Mouse (Mus musculus) liver, embryonic 13.5 days (tissue): ENCODE measurements around the gene Olfr1175-ps. TPM values are rescaled to one million over a fixed set of nuclear protein-coding genes. Genes with fewer than 3 reads are reported as not detected.

ENCODE experiments used
- ATAC-seq: fragments of 200-750 bp; cut with Nextera tagmentation; 2 replicates; pipeline ENCODE4 v1.8.0; 2017; ENCODE audit warnings: low read depth, mild to moderate bottlenecking, moderate number of reproducible peaks, moderate library complexity
- DNase-seq: peaks from one replicate; pipeline ENCODE4 v3.0.0; 2022
- H3K27ac ChIP-seq: fragments of 300-500 bp; sonication (generic); 2 replicates; pipeline ENCODE4 v1.5.1; 2015; ENCODE audit warnings: moderate library complexity, mild to moderate bottlenecking, inconsistent platforms
- H3K27me3 ChIP-seq: fragments of 300-500 bp; sonication (generic); 2 replicates; pipeline ENCODE4 v1.6.1; 2015; ENCODE audit warnings: mild to moderate bottlenecking, inconsistent platforms
- H3K36me3 ChIP-seq: fragments of 300-500 bp; sonication (generic); 2 replicates; pipeline ENCODE4 v1.6.1; 2015; ENCODE audit warnings: mild to moderate bottlenecking, inconsistent platforms
- H3K4me1 ChIP-seq: fragments of 300-500 bp; sonication (generic); replicated peaks from 2 replicates; pipeline ENCODE4 v1.6.1; 2015; ENCODE audit warnings: inconsistent platforms
- H3K4me2 ChIP-seq: fragments of 300-500 bp; sonication (generic); 2 replicates; pipeline ENCODE4 v1.6.1; 2015; ENCODE audit warnings: inconsistent platforms, mild to moderate bottlenecking, moderate library complexity
- H3K4me3 ChIP-seq: fragments of 300-500 bp; sonication (generic); replicated peaks from 2 replicates; pipeline ENCODE4 v1.5.1; 2015; ENCODE audit warnings: mild to moderate bottlenecking, inconsistent platforms
- H3K9ac ChIP-seq: fragments of 300-500 bp; sonication (generic); 2 replicates; pipeline ENCODE4 v1.6.1; 2015; ENCODE audit warnings: mild to moderate bottlenecking, inconsistent platforms
- H3K9me3 ChIP-seq: fragments of 300-500 bp; sonication (generic); replicated peaks from 2 replicates; pipeline ENCODE4 v1.6.1; 2016; ENCODE audit warnings: inconsistent platforms
- WGBS: fragments of 180-500 bp; shearing (Covaris S2); methylation state at CpG from one replicate; pipeline ENCODE4 v1.1.7; 2015; ENCODE audit not compliant: insufficient replicate concordance; 5-methylcytosine and 5-hydroxymethylcytosine counted together
- polyA plus RNA-seq: library from polyadenylated mRNA; unstranded; fragments of >200 nt; fragmentation: Nextera tagmentation; extraction: Ambion mirVana; gene quantifications from 2 replicates; pipeline ENCODE4 v1.2.1, GENCODE M21; 2015

Gene Olfr1175-ps
- not detected in 2 replicates for polyA plus RNA-seq

DNA sequence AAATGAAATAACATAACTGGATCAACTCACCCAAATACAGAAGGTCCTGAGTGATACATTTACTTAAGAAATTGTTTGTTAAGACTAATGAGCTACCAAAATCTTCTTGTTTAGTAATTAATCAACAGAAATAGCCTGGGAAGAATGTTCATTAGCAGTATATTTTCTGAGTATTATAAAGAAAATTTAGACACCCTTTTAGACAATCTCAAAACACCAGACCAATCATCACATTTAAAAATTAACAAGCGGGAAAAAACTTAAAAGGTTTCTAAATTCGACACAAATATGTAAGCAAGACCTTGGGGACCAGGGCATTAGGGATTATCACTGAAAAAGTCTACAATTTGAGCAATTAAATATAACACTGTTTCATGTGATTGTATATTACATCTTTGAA lies at the start of gene Olfr1175-ps:
TSS of gene Olfr1175-ps (minus strand) at position 101 of the 400 bp plus-strand sequence.
- H3K9ac ChIP-seq, result no peak within 1 kb of the TSS
- no peaks in the 10 kb centered on the region for H3K9me3 ChIP-seq
- no peaks in the 10 kb centered on the region for H3K36me3 ChIP-seq
- no peak within 1 kb of the TSS for H3K27ac ChIP-seq
- no peak within 1 kb of the TSS for H3K4me3 ChIP-seq
- H3K4me1 ChIP-seq, result no peaks in the 10 kb centered on the region
- H3K4me2 ChIP-seq, result no peak within 1 kb of the TSS
- WGBS, result 64% methylated on average over 2 of the region's 2 CpGs
- DNase-seq (no peak), ATAC-seq (no peak)
- no peaks in the 10 kb centered on the region for H3K27me3 ChIP-seq

DNA sequence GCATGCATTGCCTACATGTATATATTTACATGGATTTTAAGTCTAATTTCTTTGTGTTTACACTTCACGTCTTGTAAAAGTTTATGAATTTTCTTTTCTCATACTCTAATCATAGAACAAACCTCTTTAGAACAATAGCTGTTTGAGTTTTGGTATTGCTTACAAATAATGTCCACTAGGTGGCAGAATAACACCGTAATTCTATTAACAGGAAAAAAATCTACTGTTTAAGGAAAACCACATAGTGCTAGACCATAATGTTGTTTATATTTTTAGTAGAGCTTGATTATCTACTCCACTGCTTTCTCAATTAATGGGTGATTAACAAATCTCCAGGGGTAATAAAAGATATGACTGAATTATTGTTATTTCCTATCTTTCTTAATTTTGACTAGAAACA lies 29.3 kb upstream of the Olfr1175-ps start:
- Histone ChIP-seq H3K36me3 (no peaks in the 10 kb centered on the region), H3K4me1 (no peaks in the 10 kb centered on the region), H3K9ac (no peak overlapping the region), H3K4me2 (no peak overlapping the region), H3K4me3 (no peak overlapping the region), H3K27ac (no peak overlapping the region), H3K9me3 (no peaks in the 10 kb centered on the region), H3K27me3 (no peaks in the 10 kb centered on the region)
- DNase-seq (no peak), ATAC-seq (no peak)
- WGBS, result 3% methylated on average over 2 of the region's 2 CpGs

DNA sequence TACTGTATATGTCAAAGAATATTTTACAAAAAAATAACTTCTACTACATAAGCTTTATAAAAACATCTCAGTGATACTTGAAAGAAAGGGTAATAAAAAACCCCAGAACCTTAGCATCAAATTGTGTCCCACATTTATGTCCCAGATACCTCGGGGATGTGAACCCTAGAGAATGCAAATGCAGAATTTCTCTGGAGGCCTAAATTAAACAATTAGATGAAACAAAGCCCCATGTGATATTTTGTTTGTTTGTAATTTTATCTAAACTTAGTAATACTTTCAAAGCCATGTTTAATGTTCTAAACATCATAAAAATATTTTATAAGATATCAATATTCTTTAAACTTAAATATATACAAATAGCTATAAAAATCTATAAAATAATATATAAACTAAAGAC lies 19.4 kb upstream of the Olfr1175-ps start, which contains the start of gene Olfr1177-ps:
TSS of gene Olfr1177-ps (minus strand) at position 101 of the 400 bp plus-strand sequence.
- 50% methylated on average over 1 of the region's 1 CpGs for WGBS
- Histone ChIP-seq H3K9me3 (no peaks in the 10 kb centered on the region), H3K4me1 (no peaks in the 10 kb centered on the region), H3K36me3 (no peaks in the 10 kb centered on the region), H3K27ac (no peak within 1 kb of the TSS), H3K9ac (no peak within 1 kb of the TSS), H3K4me2 (no peak within 1 kb of the TSS), H3K27me3 (no peaks in the 10 kb centered on the region), H3K4me3 (no peak within 1 kb of the TSS)
- ATAC-seq (no peak), DNase-seq (no peak)

DNA sequence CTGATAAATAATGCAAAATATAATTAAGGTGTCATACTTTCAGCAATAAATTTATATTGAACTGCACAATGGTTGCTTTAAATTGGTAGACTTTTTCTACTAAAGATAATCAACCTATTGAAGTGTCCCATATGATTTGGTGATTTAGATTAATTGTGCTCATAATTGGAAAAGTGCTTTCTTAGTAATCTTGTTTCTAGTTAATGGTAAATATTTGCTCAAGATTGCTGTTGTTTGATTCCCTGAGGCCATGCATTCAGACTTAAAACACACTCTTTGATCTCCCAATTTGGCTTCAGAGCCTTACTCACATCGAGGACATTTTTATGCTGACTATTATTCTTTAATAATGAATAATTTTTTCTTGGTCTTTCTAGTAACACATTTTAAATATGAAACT lies 9.4 kb upstream of the Olfr1175-ps start, which contains the start of gene Olfr1176:
TSS of gene Olfr1176 (plus strand) at position 301 of the 400 bp plus-strand sequence.
- 36% methylated on average over 1 of the region's 1 CpGs for WGBS
- H3K9me3 ChIP-seq, result no peaks in the 10 kb centered on the region

DNA sequence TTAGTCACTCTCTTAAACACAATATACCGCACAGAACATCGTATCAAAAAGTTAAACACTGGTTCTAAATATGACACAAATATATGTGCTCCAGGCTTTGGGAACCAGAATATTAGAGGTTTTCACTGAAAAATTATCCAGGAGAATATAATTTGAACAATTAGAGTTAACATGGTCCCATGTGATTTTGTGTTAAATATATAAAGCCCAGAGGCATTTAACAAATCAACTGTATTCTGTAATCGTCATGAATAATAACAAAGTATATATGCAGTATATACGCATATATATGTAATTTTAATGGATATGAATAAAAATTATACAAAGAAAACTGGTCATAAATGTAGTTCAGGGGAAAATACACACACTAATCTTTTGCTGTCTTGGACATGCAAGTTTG lies 12.0 kb downstream of the Olfr1175-ps start, which contains the start of gene Olfr1174-ps:
TSS of gene Olfr1174-ps (minus strand) at position 101 of the 400 bp plus-strand sequence.
- ATAC-seq, result no peak
- Histone ChIP-seq H3K4me3 (no peak within 1 kb of the TSS), H3K36me3 (no peaks in the 10 kb centered on the region), H3K27ac (no peak within 1 kb of the TSS), H3K9me3 (no peaks in the 10 kb centered on the region), H3K4me1 (no peaks in the 10 kb centered on the region), H3K4me2 (no peak within 1 kb of the TSS), H3K9ac (no peak within 1 kb of the TSS), H3K27me3 (no peaks in the 10 kb centered on the region)
- no peak for DNase-seq
- WGBS, result 77% methylated on average over 4 of the region's 4 CpGs

More for the DNA sequence above, 9.4 kb upstream of the Olfr1175-ps start, which contains the start of gene Olfr1176:
- Histone ChIP-seq H3K27me3 (no peaks in the 10 kb centered on the region), H3K4me2 (no peak within 1 kb of the TSS), H3K4me1 (no peaks in the 10 kb centered on the region), H3K4me3 (no peak within 1 kb of the TSS), H3K36me3 (no peaks in the 10 kb centered on the region), H3K9ac (no peak within 1 kb of the TSS), H3K27ac (no peak within 1 kb of the TSS)
- ATAC-seq (no peak), DNase-seq (no peak)

DNA sequence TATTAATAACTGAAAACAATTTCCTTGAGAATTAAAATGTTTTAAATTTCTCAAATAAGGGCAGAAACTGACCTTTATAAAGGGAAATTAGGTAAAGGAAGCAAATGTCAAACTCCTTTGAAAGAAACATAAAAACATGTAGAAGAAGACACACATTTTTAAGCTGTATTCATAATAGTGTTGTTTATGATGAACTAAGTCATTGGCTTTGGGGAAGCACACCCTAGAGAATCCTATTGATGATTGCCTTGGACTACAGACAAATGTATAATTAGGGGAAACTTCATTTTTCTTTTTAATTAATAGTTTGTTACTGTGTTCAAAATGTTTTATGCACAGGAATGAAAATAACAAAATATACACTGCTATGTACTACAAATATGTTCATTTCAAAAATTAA lies 47.2 kb downstream of the Olfr1175-ps start, which contains the start of gene Olfr1173:
TSS of gene Olfr1173 (minus strand) at position 101 of the 400 bp plus-strand sequence.
- no peaks in the 10 kb centered on the region for H3K4me1 ChIP-seq
- DNase-seq, result no peak
- no peak within 1 kb of the TSS for H3K9ac ChIP-seq
- ATAC-seq, result no peak
- H3K36me3 ChIP-seq, result no peaks in the 10 kb centered on the region
- no peaks in the 10 kb centered on the region for H3K9me3 ChIP-seq
- no peaks in the 10 kb centered on the region for H3K27me3 ChIP-seq
- no peak within 1 kb of the TSS for H3K4me2 ChIP-seq
- no peak within 1 kb of the TSS for H3K4me3 ChIP-seq
- no peak within 1 kb of the TSS for H3K27ac ChIP-seq

Other genes starting within 250 kb of the Olfr1175-ps start
- not detected in 2 replicates for gene Olfr1164, start 233.2 kb downstream of the Olfr1175-ps start, polyA plus RNA-seq
- gene Olfr1166, start 198.9 kb downstream of the Olfr1175-ps start, polyA plus RNA-seq, result not detected in 2 replicates
- not detected in 2 replicates for gene Olfr1167, start 172.0 kb downstream of the Olfr1175-ps start, polyA plus RNA-seq
- not detected in 2 replicates for gene Olfr1168, start 145.3 kb downstream of the Olfr1175-ps start, polyA plus RNA-seq
- gene Olfr1170, start 98.9 kb downstream of the Olfr1175-ps start, polyA plus RNA-seq, result not detected in 2 replicates
- not detected in 2 replicates for gene Olfr1173, start 47.3 kb downstream of the Olfr1175-ps start, polyA plus RNA-seq
- gene Olfr1174-ps, start 12.1 kb downstream of the Olfr1175-ps start, polyA plus RNA-seq, result not detected in 2 replicates
- not detected in 2 replicates for gene Olfr1176, start 9.5 kb upstream of the Olfr1175-ps start, polyA plus RNA-seq
- gene Olfr1177-ps, start 19.3 kb upstream of the Olfr1175-ps start, polyA plus RNA-seq, result not detected in 2 replicates
- gene Olfr1178, start 59.8 kb upstream of the Olfr1175-ps start, polyA plus RNA-seq, result not detected in 2 replicates
- gene Olfr1179, start 79.2 kb upstream of the Olfr1175-ps start, polyA plus RNA-seq, result not detected in 2 replicates
- gene Olfr1180, start 91.9 kb upstream of the Olfr1175-ps start, polyA plus RNA-seq, result not detected in 2 replicates
- gene Olfr1181, start 99.0 kb upstream of the Olfr1175-ps start, polyA plus RNA-seq, result not detected in 2 replicates
- not detected in 2 replicates for gene Gm13757, start 121.9 kb upstream of the Olfr1175-ps start, polyA plus RNA-seq
- not detected in 2 replicates for gene Olfr1183, start 127.7 kb upstream of the Olfr1175-ps start, polyA plus RNA-seq
- not detected in 2 replicates for gene Olfr1184, start 156.4 kb upstream of the Olfr1175-ps start, polyA plus RNA-seq
- not detected in 2 replicates for gene Olfr1185-ps1, start 166.1 kb upstream of the Olfr1175-ps start, polyA plus RNA-seq
- not detected in 2 replicates for gene Olfr1186, start 191.3 kb upstream of the Olfr1175-ps start, polyA plus RNA-seq
- gene Olfr1188, start 229.7 kb upstream of the Olfr1175-ps start, polyA plus RNA-seq, result not detected in 2 replicates